ENCODE assay signal across 16 mouse cellular contexts in the genomic region with DNA sequence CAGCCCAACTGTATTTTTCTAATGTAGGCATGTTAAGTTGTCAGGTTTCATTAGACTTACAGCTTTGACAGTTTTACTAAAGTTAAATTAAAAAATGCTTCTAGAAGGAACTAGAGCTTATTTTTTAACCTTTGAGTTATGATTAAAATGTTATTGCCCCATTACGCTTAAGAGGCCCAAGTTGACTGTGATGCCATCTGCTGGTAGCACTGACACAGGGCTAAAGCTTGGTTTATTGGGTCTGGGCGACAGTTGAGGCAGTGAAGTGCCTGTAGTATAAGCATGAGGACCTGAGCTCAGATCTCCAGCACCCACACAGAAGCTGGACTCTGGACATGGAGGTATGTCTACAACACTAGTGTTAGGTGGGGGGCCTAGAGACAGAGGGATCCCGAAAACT. TPM values are rescaled to one million over a fixed set of nuclear protein-coding genes. Genes with fewer than 3 reads are reported as not detected.
DNase-seq lines count a peak whose midpoint lies in the region; ATAC-seq and TF ChIP-seq lines count a peak whose summit lies in the region.
"Had no signal": no experiment of that assay in that cellular context is flagged by ENCODE, and none has a peak within 500 bp of the region (broad histone marks: within the 10 kb centered on the region; RNA-seq: fewer than 3 reads in every experiment).

No protein-coding gene starts in this region.

- no peaks in the 10 kb centered on the region for H3K36me3 ChIP-seq in intestine, postnatal 0 days (ENCODE audit: control insufficient read depth, insufficient read depth)
- no peaks in the 10 kb centered on the region for H3K36me3 ChIP-seq in intestine, embryonic 15.5 days
- no peaks in the 10 kb centered on the region for H3K36me3 ChIP-seq in ES-Bruce4 (ENCODE audit: control insufficient read depth, insufficient read depth, low read length, poor library complexity, severe bottlenecking)
- H3K36me3 ChIP-seq in splenic B cell, adult 2 months (ENCODE audit: control insufficient read depth, insufficient read depth, low read length, poor library complexity, severe bottlenecking): no peaks in the 10 kb centered on the region
- H3K36me3 ChIP-seq: embryonic facial prominence, embryonic 12.5 days; forebrain, embryonic 15.5 days; limb, embryonic 12.5 days; lung, embryonic 15.5 days had no signal

- no peaks in the 10 kb centered on the region for H3K27me3 ChIP-seq in intestine, postnatal 0 days (replicated peaks; ENCODE audit: control insufficient read depth, insufficient read depth, low read length)
- H3K27me3 ChIP-seq in intestine, embryonic 15.5 days (replicated peaks): no peaks in the 10 kb centered on the region
- no peaks in the 10 kb centered on the region for H3K27me3 ChIP-seq in ES-Bruce4 (ENCODE audit: control insufficient read depth, insufficient read depth, low read length, poor library complexity, severe bottlenecking)
- no peaks in the 10 kb centered on the region for H3K27me3 ChIP-seq in splenic B cell, adult 2 months (ENCODE audit: control insufficient read depth, insufficient read depth, low read length, poor library complexity, severe bottlenecking)
- H3K27me3 ChIP-seq: embryonic facial prominence, embryonic 12.5 days; forebrain, embryonic 15.5 days; limb, embryonic 12.5 days; lung, embryonic 15.5 days; neural tube, embryonic 13.5 days had no signal

- peak; percentile 57 for TF ChIP-seq CTCF in intestine, postnatal 0 days (IDR thresholded peaks at IDR 0.05; ENCODE audit: low read depth)
- TF ChIP-seq CTCF in lung, adult 2 months (IDR thresholded peaks at IDR 0.05; ENCODE audit: insufficient read depth, low read length): peak; percentile 29
- TF ChIP-seq CTCF in ES-Bruce4 (IDR thresholded peaks at IDR 0.05; ENCODE audit: low read depth, low read length): peak; percentile 28

- TF ChIP-seq POLR2A in lung, adult 2 months (IDR thresholded peaks at IDR 0.05; ENCODE audit: borderline replicate concordance, extremely low read depth, low read depth, low read length): no peak
- no peak for TF ChIP-seq POLR2A in ES-Bruce4 (IDR thresholded peaks at IDR 0.05; ENCODE audit: insufficient read depth, low read length)

- H3K9ac ChIP-seq in intestine, postnatal 0 days (ENCODE audit: low read depth, low read length): no peak overlapping the region
- no peak overlapping the region for H3K9ac ChIP-seq in intestine, embryonic 15.5 days
- H3K9ac ChIP-seq in ES-Bruce4 (ENCODE audit: low read depth, poor library complexity, severe bottlenecking): no peak overlapping the region
- H3K9ac ChIP-seq: embryonic facial prominence, embryonic 12.5 days; forebrain, embryonic 15.5 days; limb, embryonic 12.5 days; lung, embryonic 15.5 days; neural tube, embryonic 13.5 days had no signal

- no peaks in the 10 kb centered on the region for H3K9me3 ChIP-seq in intestine, postnatal 0 days (ENCODE audit: control insufficient read depth)
- H3K9me3 ChIP-seq in intestine, embryonic 15.5 days: no peaks in the 10 kb centered on the region
- H3K9me3 ChIP-seq in ES-Bruce4 (replicated peaks; ENCODE audit: control insufficient read depth, insufficient read depth, low read length, poor library complexity, severe bottlenecking): no peaks in the 10 kb centered on the region
- H3K9me3 ChIP-seq: embryonic facial prominence, embryonic 12.5 days; forebrain, embryonic 15.5 days; limb, embryonic 12.5 days; lung, embryonic 15.5 days; neural tube, embryonic 13.5 days had no signal

- no peak for ATAC-seq in intestine, postnatal 0 days
- ATAC-seq in intestine, embryonic 15.5 days: no peak
- ATAC-seq in monocyte, adult 5-6 weeks (replicated peaks; ENCODE audit: insufficient number of reproducible peaks, low FRiP score, low TSS enrichment, poor library complexity, severe bottlenecking): no peak
- ATAC-seq: forebrain, embryonic 15.5 days had no signal

- no peak overlapping the region for H3K4me2 ChIP-seq in intestine, postnatal 0 days (replicated peaks; ENCODE audit: low read depth)
- no peak overlapping the region for H3K4me2 ChIP-seq in intestine, embryonic 15.5 days (replicated peaks)
- H3K4me2 ChIP-seq: embryonic facial prominence, embryonic 12.5 days; forebrain, embryonic 15.5 days; limb, embryonic 12.5 days; lung, embryonic 15.5 days; neural tube, embryonic 13.5 days had no signal

- no peaks in the 10 kb centered on the region for H3K4me1 ChIP-seq in intestine, postnatal 0 days (replicated peaks; ENCODE audit: control insufficient read depth, insufficient read depth, low read length)
- H3K4me1 ChIP-seq in intestine, embryonic 15.5 days (replicated peaks): 0 out of 2 replicates have a peak, but pooled peaks cover 2% of the 10 kb centered on the region
- H3K4me1 ChIP-seq in lung, adult 2 months (ENCODE audit: control insufficient read depth, insufficient read depth, low read length): peaks cover 2% of the 10 kb centered on the region; the same call in 1 of the 2 replicates
- H3K4me1 ChIP-seq in ES-Bruce4 (ENCODE audit: control insufficient read depth, insufficient read depth, low read length): no peaks in the 10 kb centered on the region
- H3K4me1 ChIP-seq: embryonic facial prominence, embryonic 12.5 days had no signal

- no peak overlapping the region for H3K4me3 ChIP-seq in intestine, postnatal 0 days (ENCODE audit: low read depth, low read length)
- H3K4me3 ChIP-seq in intestine, embryonic 15.5 days (replicated peaks): no peak overlapping the region
- no peak overlapping the region for H3K4me3 ChIP-seq in lung, adult 2 months (replicated peaks; ENCODE audit: extremely low read depth, low read depth, low read length)
- no peak overlapping the region for H3K4me3 ChIP-seq in ES-Bruce4 (ENCODE audit: low read depth, low read length)
- H3K4me3 ChIP-seq: embryonic facial prominence, embryonic 12.5 days; forebrain, embryonic 15.5 days; limb, embryonic 12.5 days; lung, embryonic 15.5 days; neural tube, embryonic 13.5 days had no signal

- no peak for DNase-seq in lung, adult 2 months
- no peak for DNase-seq in lung, postnatal 36 days
- DNase-seq in splenic B cell, adult 2 months (ENCODE audit: low read depth, low spot score): peak; percentile 4
- DNase-seq: adrenal gland, postnatal 10 days; cerebellum, adult 11-12 months; kidney, adult 9 months; thymus, postnatal 25 days had no signal

- TF ChIP-seq EP300 in ES-Bruce4 (IDR thresholded peaks at IDR 0.05; ENCODE audit: insufficient read depth, low read depth, low read length): no peak

- H3K27ac ChIP-seq in intestine, postnatal 0 days (ENCODE audit: low read depth, low read length): no peak overlapping the region
- H3K27ac ChIP-seq in intestine, embryonic 15.5 days: no peak overlapping the region
- H3K27ac ChIP-seq in ES-Bruce4 (ENCODE audit: insufficient read depth, low read length): no peak overlapping the region
- H3K27ac ChIP-seq: embryonic facial prominence, embryonic 12.5 days; forebrain, embryonic 15.5 days; limb, embryonic 12.5 days; lung, embryonic 15.5 days; neural tube, embryonic 13.5 days had no signal

- WGBS in intestine, postnatal 0 days: 85% methylated on average over 3 of the region's 3 CpGs
- 87% methylated on average over 3 of the region's 3 CpGs for WGBS in intestine, embryonic 15.5 days
- WGBS in lung, adult 2 months: 88% methylated on average over 3 of the region's 3 CpGs

RNA-seq across cellular contexts. Expression of gene Ppp2r3a, which starts 47.5 kb away (rescaled TPM):
- 4.5 and 5.0 TPM in 2 replicates for polyA plus RNA-seq in intestine, postnatal 0 days (2015; fragmentation: Nextera tagmentation; extraction: Ambion mirVana)
- polyA plus RNA-seq in intestine, embryonic 15.5 days (2015; fragmentation: Nextera tagmentation; extraction: Ambion mirVana): 9.0 and 9.8 TPM in 2 replicates
- polyA plus RNA-seq in lung, adult 2 months (2012; rRNA removed): 2.8 and 6.7 TPM in 2 replicates
- polyA plus RNA-seq in ES-Bruce4 (2011; ENCODE audit: insufficient read depth, insufficient read length, low read depth, missing spikeins): 7.9 and 14.3 TPM in 2 replicates
- 0.95 to 5.3 TPM (median 1.6 TPM) in 3 replicates for total RNA-seq in monocyte, adult 5-6 weeks (2017)
